Mouse (Mus musculus): ENCODE data around the gene Ric8a. TPM values are rescaled to one million over a fixed set of nuclear protein-coding genes. Genes with fewer than 3 reads are reported as not detected.
A peak's percentile ranks its signal among the peaks of the same experiment; 100 is the strongest.

Ric8a gene
- polyA plus RNA-seq, 1 experiment from 2014 or later: 50.4 TPM

DNA sequence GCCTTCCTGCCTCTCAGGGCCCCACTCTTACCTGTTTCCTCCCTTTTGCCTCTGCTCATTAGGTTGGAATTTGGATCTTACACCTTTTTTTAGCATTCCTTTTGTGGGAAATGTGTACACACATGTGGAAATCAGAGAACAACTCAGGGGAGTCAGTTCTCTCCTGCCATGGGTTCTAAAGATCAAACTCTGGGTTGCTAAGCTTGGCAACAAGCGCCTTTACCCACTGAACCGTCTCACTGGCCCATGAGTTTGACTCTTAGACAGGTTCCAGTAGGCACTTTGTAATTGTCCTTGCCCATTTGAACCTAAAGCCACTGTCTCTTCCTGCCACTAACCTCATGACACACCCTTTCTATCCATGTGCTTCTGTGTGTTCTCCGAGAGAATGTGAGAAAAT, 37.9 kb downstream of the Ric8a start:
- no peak overlapping the region for H3K4me3 ChIP-seq (ENCODE audit: low read length)
- H3K9ac ChIP-seq (ENCODE audit: low read length): no peak overlapping the region
- ATAC-seq (replicated peaks; ENCODE audit: extremely low read depth, insufficient read depth, low FRiP score): no peak
- H3K36me3 ChIP-seq (ENCODE audit: control insufficient read depth, insufficient read depth): peaks cover 41% of the 10 kb centered on the region
- no peak overlapping the region for H3K27ac ChIP-seq (ENCODE audit: low read length)
- H3K4me2 ChIP-seq (ENCODE audit: low read depth, low read length): no peak overlapping the region
- WGBS: 87% methylated on average over 3 of the region's 3 CpGs
- no peaks in the 10 kb centered on the region for H3K9me3 ChIP-seq (replicated peaks; ENCODE audit: control insufficient read depth, low read length)
- H3K27me3 ChIP-seq (ENCODE audit: control insufficient read depth, insufficient read depth, low read length): no peaks in the 10 kb centered on the region
- H3K4me1 ChIP-seq (ENCODE audit: control insufficient read depth, insufficient read depth, low read length): peaks cover 5% of the 10 kb centered on the region; the same call in 1 of the 2 replicates

GRCm38 (mm10) chr7:140897863-140898262, 41.1 kb downstream of the Ric8a start:
- 84% methylated on average over 7 of the region's 7 CpGs for WGBS
- H3K4me3 ChIP-seq (ENCODE audit: low read length): no peak overlapping the region
- no peaks in the 10 kb centered on the region for H3K9me3 ChIP-seq (replicated peaks; ENCODE audit: control insufficient read depth, low read length)
- H3K27me3 ChIP-seq (ENCODE audit: control insufficient read depth, insufficient read depth, low read length): no peaks in the 10 kb centered on the region
- peaks cover 13% of the 10 kb centered on the region for H3K4me1 ChIP-seq (ENCODE audit: control insufficient read depth, insufficient read depth, low read length)
- H3K9ac ChIP-seq (ENCODE audit: low read length): no peak overlapping the region
- ATAC-seq (replicated peaks; ENCODE audit: extremely low read depth, insufficient read depth, low FRiP score): no peak
- H3K27ac ChIP-seq (ENCODE audit: low read length): no peak overlapping the region
- H3K36me3 ChIP-seq (ENCODE audit: control insufficient read depth, insufficient read depth): peaks cover 26% of the 10 kb centered on the region
- no peak overlapping the region for H3K4me2 ChIP-seq (ENCODE audit: low read depth, low read length)

- Histone ChIP-seq H3K9ac (ENCODE audit: low read length) (peak overlapping the region; percentile 74), H3K27me3 (ENCODE audit: control insufficient read depth, insufficient read depth, low read length) (no peaks in the 10 kb centered on the region), H3K9me3 (replicated peaks; ENCODE audit: control insufficient read depth, low read length) (no peaks in the 10 kb centered on the region), H3K27ac (ENCODE audit: low read length) (peak overlapping the region; percentile 87), H3K4me2 (ENCODE audit: low read depth, low read length) (peak overlapping the region; percentile 68), H3K36me3 (ENCODE audit: control insufficient read depth, insufficient read depth) (peaks cover 23% of the 10 kb centered on the region), H3K4me3 (ENCODE audit: low read length) (peak overlapping the region; percentile 49), H3K4me1 (ENCODE audit: control insufficient read depth, insufficient read depth, low read length) (peaks cover 13% of the 10 kb centered on the region)
- ATAC-seq (replicated peaks; ENCODE audit: extremely low read depth, insufficient read depth, low FRiP score): no peak
- WGBS: 74% methylated on average over 3 of the region's 3 CpGs
Observed at GRCm38 (mm10) chr7:140899121-140899520, 42.4 kb downstream of the Ric8a start.

GRCm38 (mm10) chr7:140900220-140900619, 43.5 kb downstream of the Ric8a start, which contains the start of gene Cox8b:
Gene Cox8b, minus strand, starts transcription at chr7:140900446.
- Histone ChIP-seq H3K4me2 (ENCODE audit: low read depth, low read length) (peak within 1 kb of the TSS; percentile 68), H3K27ac (ENCODE audit: low read length) (peak within 1 kb of the TSS; percentile 87), H3K27me3 (ENCODE audit: control insufficient read depth, insufficient read depth, low read length) (no peaks in the 10 kb centered on the region), H3K4me1 (ENCODE audit: control insufficient read depth, insufficient read depth, low read length) (peaks cover 13% of the 10 kb centered on the region), H3K9me3 (replicated peaks; ENCODE audit: control insufficient read depth, low read length) (no peaks in the 10 kb centered on the region), H3K4me3 (ENCODE audit: low read length) (peak within 1 kb of the TSS; percentile 49), H3K9ac (ENCODE audit: low read length) (peak within 1 kb of the TSS; percentile 74), H3K36me3 (ENCODE audit: control insufficient read depth, insufficient read depth) (peaks cover 17% of the 10 kb centered on the region)
- ATAC-seq (replicated peaks; ENCODE audit: extremely low read depth, insufficient read depth, low FRiP score): peak; percentile 82
- WGBS: 27% methylated on average over 10 of the region's 10 CpGs

DNA sequence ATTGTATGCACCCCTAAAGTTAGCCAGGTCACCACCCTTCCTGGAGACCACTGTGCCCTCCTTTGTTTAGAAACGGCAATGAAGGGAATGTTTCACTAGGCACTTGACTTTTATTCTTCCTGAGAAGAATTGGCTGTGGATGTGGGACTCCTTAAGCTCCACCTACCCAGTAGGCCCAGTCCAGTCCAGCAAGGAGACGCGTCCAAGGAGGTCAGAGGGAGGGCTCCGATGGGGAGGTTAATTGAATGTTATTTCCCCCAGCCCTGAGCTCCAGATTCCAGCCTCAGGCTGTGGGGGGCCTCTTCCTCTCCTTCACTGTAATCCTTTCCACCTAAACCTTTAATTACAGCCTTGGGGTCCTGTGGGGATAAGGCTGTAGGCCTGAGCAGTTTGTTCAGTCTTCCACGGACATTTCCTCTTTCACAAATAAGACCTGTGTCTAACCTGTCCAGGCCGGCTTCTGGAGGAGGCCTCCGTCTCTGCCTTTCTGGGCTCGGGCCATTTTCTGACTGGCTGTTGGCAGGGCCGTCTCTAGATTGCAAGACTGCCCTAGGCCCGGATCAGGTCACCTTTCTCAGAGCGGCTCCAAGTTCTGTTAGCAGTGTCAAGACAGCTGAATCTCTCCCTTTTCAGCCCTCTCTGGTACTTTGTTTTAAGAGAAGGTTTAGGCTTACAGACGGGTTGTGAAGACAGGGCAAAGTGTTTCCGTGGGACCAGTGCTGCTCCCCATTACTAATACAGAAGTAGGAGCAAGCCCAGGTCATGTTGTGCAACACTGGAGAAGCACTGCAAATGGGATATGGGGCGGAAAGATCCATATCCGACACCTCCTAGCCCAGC, 45.5 kb downstream of the Ric8a start:
- Histone ChIP-seq H3K27me3 (ENCODE audit: control insufficient read depth, insufficient read depth, low read length) (no peaks in the 10 kb centered on the region), H3K9me3 (replicated peaks; ENCODE audit: control insufficient read depth, low read length) (no peaks in the 10 kb centered on the region), H3K27ac (ENCODE audit: low read length) (no peak overlapping the region), H3K9ac (ENCODE audit: low read length) (no peak overlapping the region), H3K36me3 (ENCODE audit: control insufficient read depth, insufficient read depth) (peaks cover 15% of the 10 kb centered on the region), H3K4me3 (ENCODE audit: low read length) (no peak overlapping the region), H3K4me1 (ENCODE audit: control insufficient read depth, insufficient read depth, low read length) (peaks cover 13% of the 10 kb centered on the region), H3K4me2 (ENCODE audit: low read depth, low read length) (no peak overlapping the region)
- ATAC-seq (replicated peaks; ENCODE audit: extremely low read depth, insufficient read depth, low FRiP score): no peak
- WGBS: 82% methylated on average over 15 of the region's 15 CpGs

GRCm38 (mm10) chr7:140903212-140903611, 46.5 kb downstream of the Ric8a start:
- 27% methylated on average over 13 of the region's 13 CpGs for WGBS
- H3K4me1 ChIP-seq (ENCODE audit: control insufficient read depth, insufficient read depth, low read length): peaks cover 13% of the 10 kb centered on the region
- no peak for ATAC-seq (replicated peaks; ENCODE audit: extremely low read depth, insufficient read depth, low FRiP score)
- no peak overlapping the region for H3K4me3 ChIP-seq (ENCODE audit: low read length)
- no peak overlapping the region for H3K27ac ChIP-seq (ENCODE audit: low read length)
- H3K4me2 ChIP-seq (ENCODE audit: low read depth, low read length): no peak overlapping the region
- no peak overlapping the region for H3K9ac ChIP-seq (ENCODE audit: low read length)
- H3K36me3 ChIP-seq (ENCODE audit: control insufficient read depth, insufficient read depth): peaks cover 5% of the 10 kb centered on the region
- H3K27me3 ChIP-seq (ENCODE audit: control insufficient read depth, insufficient read depth, low read length): no peaks in the 10 kb centered on the region
- H3K9me3 ChIP-seq (replicated peaks; ENCODE audit: control insufficient read depth, low read length): no peaks in the 10 kb centered on the region

- no peak for ATAC-seq (replicated peaks; ENCODE audit: extremely low read depth, insufficient read depth, low FRiP score)
- 42% methylated on average over 2 of the region's 2 CpGs for WGBS
Observed at GRCm38 (mm10) chr7:140905642-140906081, 48.9 kb downstream of the Ric8a start.

DNA sequence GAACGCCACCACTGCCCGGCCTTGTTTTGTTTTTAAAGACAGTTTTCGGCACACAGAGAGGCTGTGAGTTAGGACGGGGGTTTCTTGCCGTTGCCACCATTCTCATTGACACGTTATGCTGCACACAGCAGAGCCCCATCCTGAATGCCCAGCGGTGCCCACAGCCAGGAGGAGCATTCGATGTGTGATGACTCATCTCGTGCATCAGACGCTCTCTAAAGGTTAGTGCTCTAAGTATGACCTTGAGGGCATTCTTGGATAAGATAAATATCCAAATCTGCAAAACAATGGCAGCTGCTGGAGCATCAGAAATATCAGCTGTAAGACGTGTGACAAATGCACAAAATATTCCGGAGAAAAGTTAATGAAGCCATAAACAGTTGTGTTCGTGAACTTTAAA, 50.4 kb downstream of the Ric8a start:
- no peak overlapping the region for H3K4me2 ChIP-seq (ENCODE audit: low read depth, low read length)
- no peaks in the 10 kb centered on the region for H3K36me3 ChIP-seq (ENCODE audit: control insufficient read depth, insufficient read depth)
- no peak overlapping the region for H3K27ac ChIP-seq (ENCODE audit: low read length)
- no peak for ATAC-seq (replicated peaks; ENCODE audit: extremely low read depth, insufficient read depth, low FRiP score)
- WGBS: 73% methylated on average over 13 of the region's 13 CpGs
- no peak overlapping the region for H3K9ac ChIP-seq (ENCODE audit: low read length)
- H3K27me3 ChIP-seq (ENCODE audit: control insufficient read depth, insufficient read depth, low read length): no peaks in the 10 kb centered on the region
- no peak overlapping the region for H3K4me3 ChIP-seq (ENCODE audit: low read length)
- no peaks in the 10 kb centered on the region for H3K9me3 ChIP-seq (replicated peaks; ENCODE audit: control insufficient read depth, low read length)
- H3K4me1 ChIP-seq (ENCODE audit: control insufficient read depth, insufficient read depth, low read length): no peaks in the 10 kb centered on the region

More at GRCm38 (mm10) chr7:140905642-140906081, 48.9 kb downstream of the Ric8a start:
- no peaks in the 10 kb centered on the region for H3K9me3 ChIP-seq (replicated peaks; ENCODE audit: control insufficient read depth, low read length)
- no peak overlapping the region for H3K4me2 ChIP-seq (ENCODE audit: low read depth, low read length)
- H3K27me3 ChIP-seq (ENCODE audit: control insufficient read depth, insufficient read depth, low read length): no peaks in the 10 kb centered on the region
- no peak overlapping the region for H3K9ac ChIP-seq (ENCODE audit: low read length)
- no peak overlapping the region for H3K27ac ChIP-seq (ENCODE audit: low read length)
- H3K4me1 ChIP-seq (ENCODE audit: control insufficient read depth, insufficient read depth, low read length): peaks cover 8% of the 10 kb centered on the region
- H3K36me3 ChIP-seq (ENCODE audit: control insufficient read depth, insufficient read depth): no peaks in the 10 kb centered on the region
- no peak overlapping the region for H3K4me3 ChIP-seq (ENCODE audit: low read length)

- no peaks in the 10 kb centered on the region for H3K36me3 ChIP-seq (ENCODE audit: control insufficient read depth, insufficient read depth)
- no peaks in the 10 kb centered on the region for H3K9me3 ChIP-seq (replicated peaks; ENCODE audit: control insufficient read depth, low read length)
- WGBS: 79% methylated on average over 7 of the region's 7 CpGs
- no peak overlapping the region for H3K9ac ChIP-seq (ENCODE audit: low read length)
- no peaks in the 10 kb centered on the region for H3K4me1 ChIP-seq (ENCODE audit: control insufficient read depth, insufficient read depth, low read length)
- no peak overlapping the region for H3K4me3 ChIP-seq (ENCODE audit: low read length)
- H3K27ac ChIP-seq (ENCODE audit: low read length): no peak overlapping the region
- H3K4me2 ChIP-seq (ENCODE audit: low read depth, low read length): no peak overlapping the region
- H3K27me3 ChIP-seq (ENCODE audit: control insufficient read depth, insufficient read depth, low read length): no peaks in the 10 kb centered on the region
- no peak for ATAC-seq (replicated peaks; ENCODE audit: extremely low read depth, insufficient read depth, low FRiP score)
Observed at GRCm38 (mm10) chr7:140907697-140908096, 50.9 kb downstream of the Ric8a start.
